Mouse (Mus musculus) limb, embryonic 12.5 days (tissue): ENCODE measurements around the gene Nudcd2. TPM values are rescaled to one million over a fixed set of nuclear protein-coding genes. Genes with fewer than 3 reads are reported as not detected.

Source experiments
- ATAC-seq: fragments of 200-750 bp; cut with Nextera tagmentation; 2 replicates; pipeline ENCODE4 v1.8.0; 2017; ENCODE audit warnings: low read depth, moderate TSS enrichment; ENCODE audit not compliant: insufficient number of reproducible peaks, insufficient read depth, low FRiP score, low TSS enrichment
- H3K27ac ChIP-seq: fragments of 300-500 bp; sonication (generic); 2 replicates; pipeline ENCODE4 v1.5.1; 2016; ENCODE audit warnings: mild to moderate bottlenecking, moderate library complexity
- H3K27me3 ChIP-seq: fragments of 300-500 bp; sonication (generic); 2 replicates; pipeline ENCODE4 v1.6.1; 2016; ENCODE audit warnings: mild to moderate bottlenecking, moderate library complexity
- H3K36me3 ChIP-seq: fragments of 300-500 bp; sonication (generic); 2 replicates; pipeline ENCODE4 v1.6.1; 2016; ENCODE audit warnings: mild to moderate bottlenecking, moderate library complexity
- H3K4me1 ChIP-seq: fragments of 300-500 bp; sonication (generic); replicated peaks from 2 replicates; pipeline ENCODE4 v1.6.1; 2016
- H3K4me2 ChIP-seq: fragments of 300-500 bp; sonication (generic); 2 replicates; pipeline ENCODE4 v1.6.1; 2016; ENCODE audit warnings: mild to moderate bottlenecking, moderate library complexity
- H3K4me3 ChIP-seq: fragments of 300-500 bp; sonication (generic); replicated peaks from 2 replicates; pipeline ENCODE4 v1.5.1; 2016; ENCODE audit warnings: mild to moderate bottlenecking
- H3K9ac ChIP-seq: fragments of 300-500 bp; sonication (generic); replicated peaks from 2 replicates; pipeline ENCODE4 v1.6.1; 2016; ENCODE audit warnings: mild to moderate bottlenecking, moderate library complexity
- H3K9me3 ChIP-seq: fragments of 300-500 bp; sonication (generic); 2 replicates; pipeline ENCODE4 v1.6.1; 2016; ENCODE audit warnings: mild to moderate bottlenecking, moderate library complexity
- WGBS: fragments of 180-500 bp; shearing (Covaris S2); methylation state at CpG from one replicate; pipeline ENCODE4 v1.1.7; 2016; 5-methylcytosine and 5-hydroxymethylcytosine counted together
- polyA plus RNA-seq: library from polyadenylated mRNA; unstranded; fragments of >200 nt; fragmentation: Nextera tagmentation; extraction: Ambion mirVana; gene quantifications from 2 replicates; pipeline ENCODE4 v1.2.1, GENCODE M21; 2016

Gene Nudcd2
- polyA plus RNA-seq, 1 experiment from 2014 or later: 205 TPM

GRCm38 (mm10) chr11:40755109-40755627 lies 21.7 kb downstream of the Nudcd2 start, which contains the start of gene Ccng1:
TSS of gene Ccng1 (minus strand) at chr11:40755311.
- H3K27ac ChIP-seq: no peak within 1 kb of the TSS; the same call in 1 of the 2 replicates

GRCm38 (mm10) chr11:40755968-40756367 lies 22.5 kb downstream of the Nudcd2 start:
- Histone ChIP-seq H3K36me3 (0 out of 2 replicates have a peak, but pooled peaks cover 3% of the 10 kb centered on the region), H3K4me3 (peak overlapping the region; percentile 70; the same call in 1 of the 2 replicates), H3K4me1 (peaks cover 9% of the 10 kb centered on the region), H3K4me2 (no peak overlapping the region), H3K9ac (no peak overlapping the region), H3K9me3 (no peaks in the 10 kb centered on the region), H3K27ac (no peak overlapping the region), H3K27me3 (no peaks in the 10 kb centered on the region)
- WGBS: 85% methylated on average over 8 of the region's 8 CpGs
- no peak for ATAC-seq

More at GRCm38 (mm10) chr11:40755109-40755627, 21.7 kb downstream of the Nudcd2 start, which contains the start of gene Ccng1:
- peak; percentile 99 for ATAC-seq
- H3K36me3 ChIP-seq: 0 out of 2 replicates have a peak, but pooled peaks cover 7% of the 10 kb centered on the region
- H3K4me3 ChIP-seq: peak within 1 kb of the TSS; percentile 70
- no peaks in the 10 kb centered on the region for H3K27me3 ChIP-seq
- under 1% methylated on average over 25 of the region's 25 CpGs for WGBS
- H3K9ac ChIP-seq: peak within 1 kb of the TSS; percentile 75
- H3K4me2 ChIP-seq: peak within 1 kb of the TSS; percentile 76
- H3K9me3 ChIP-seq: no peaks in the 10 kb centered on the region
- H3K4me1 ChIP-seq: peaks cover 9% of the 10 kb centered on the region

DNA sequence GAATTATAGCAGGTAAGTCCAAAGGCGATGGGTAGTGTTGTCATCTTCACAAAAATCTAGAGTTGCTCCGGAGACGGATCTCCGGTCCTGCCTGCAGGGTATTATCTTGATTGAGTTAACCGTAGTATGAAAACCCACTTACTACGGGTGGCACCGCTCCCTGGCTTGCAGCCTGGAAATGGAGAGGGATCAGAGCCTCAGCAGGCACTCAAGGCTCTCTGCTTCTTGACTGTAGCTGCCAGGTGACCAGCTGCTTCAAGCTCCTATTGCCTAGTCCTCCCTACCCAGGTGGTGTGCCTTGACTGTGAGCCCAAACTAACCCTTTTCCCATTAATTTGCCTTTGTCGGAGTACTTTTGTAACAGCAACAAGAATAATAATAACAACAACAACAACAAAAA lies 26.4 kb downstream of the Nudcd2 start:
- H3K4me2 ChIP-seq: no peak overlapping the region
- WGBS: 87% methylated on average over 8 of the region's 8 CpGs
- no peaks in the 10 kb centered on the region for H3K9me3 ChIP-seq
- no peak overlapping the region for H3K27ac ChIP-seq
- no peaks in the 10 kb centered on the region for H3K27me3 ChIP-seq
- no peak for ATAC-seq
- no peaks in the 10 kb centered on the region for H3K36me3 ChIP-seq
- no peak overlapping the region for H3K9ac ChIP-seq
- H3K4me1 ChIP-seq: no peaks in the 10 kb centered on the region
- no peak overlapping the region for H3K4me3 ChIP-seq

DNA sequence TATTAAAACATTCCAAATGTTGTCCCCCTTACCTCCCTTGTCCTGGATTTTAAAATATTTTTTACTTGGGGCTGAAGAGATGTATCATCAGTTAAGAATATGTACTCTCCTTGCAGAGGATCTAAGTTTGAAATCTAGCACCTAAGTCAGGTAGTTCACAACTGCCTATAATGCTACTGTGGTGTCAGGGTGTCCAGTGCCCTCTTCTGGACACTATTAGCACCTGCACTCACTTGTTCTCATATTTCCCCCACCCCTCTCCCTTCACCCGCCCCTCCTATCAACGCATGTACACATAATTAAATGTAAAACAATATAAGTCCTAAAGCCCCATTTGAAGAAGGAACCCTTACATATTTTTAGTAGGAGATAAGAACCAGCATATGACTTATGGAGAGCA lies 29.9 kb downstream of the Nudcd2 start:
- no peak for ATAC-seq
- WGBS: 24% methylated on average over 2 of the region's 2 CpGs
- H3K9ac ChIP-seq: no peak overlapping the region

GRCm38 (mm10) chr11:40764690-40765089 lies 31.2 kb downstream of the Nudcd2 start:
- WGBS: 83% methylated on average over 4 of the region's 4 CpGs
- no peak for ATAC-seq
- H3K27me3 ChIP-seq: no peaks in the 10 kb centered on the region
- no peaks in the 10 kb centered on the region for H3K36me3 ChIP-seq
- no peak overlapping the region for H3K9ac ChIP-seq
- no peaks in the 10 kb centered on the region for H3K4me1 ChIP-seq
- no peak overlapping the region for H3K4me3 ChIP-seq
- no peak overlapping the region for H3K27ac ChIP-seq
- no peak overlapping the region for H3K4me2 ChIP-seq
- no peaks in the 10 kb centered on the region for H3K9me3 ChIP-seq

More for the DNA sequence above, 29.9 kb downstream of the Nudcd2 start:
- no peaks in the 10 kb centered on the region for H3K36me3 ChIP-seq
- no peaks in the 10 kb centered on the region for H3K27me3 ChIP-seq
- no peaks in the 10 kb centered on the region for H3K4me1 ChIP-seq
- no peak overlapping the region for H3K4me2 ChIP-seq
- H3K9me3 ChIP-seq: no peaks in the 10 kb centered on the region
- no peak overlapping the region for H3K4me3 ChIP-seq
- H3K27ac ChIP-seq: no peak overlapping the region

DNA sequence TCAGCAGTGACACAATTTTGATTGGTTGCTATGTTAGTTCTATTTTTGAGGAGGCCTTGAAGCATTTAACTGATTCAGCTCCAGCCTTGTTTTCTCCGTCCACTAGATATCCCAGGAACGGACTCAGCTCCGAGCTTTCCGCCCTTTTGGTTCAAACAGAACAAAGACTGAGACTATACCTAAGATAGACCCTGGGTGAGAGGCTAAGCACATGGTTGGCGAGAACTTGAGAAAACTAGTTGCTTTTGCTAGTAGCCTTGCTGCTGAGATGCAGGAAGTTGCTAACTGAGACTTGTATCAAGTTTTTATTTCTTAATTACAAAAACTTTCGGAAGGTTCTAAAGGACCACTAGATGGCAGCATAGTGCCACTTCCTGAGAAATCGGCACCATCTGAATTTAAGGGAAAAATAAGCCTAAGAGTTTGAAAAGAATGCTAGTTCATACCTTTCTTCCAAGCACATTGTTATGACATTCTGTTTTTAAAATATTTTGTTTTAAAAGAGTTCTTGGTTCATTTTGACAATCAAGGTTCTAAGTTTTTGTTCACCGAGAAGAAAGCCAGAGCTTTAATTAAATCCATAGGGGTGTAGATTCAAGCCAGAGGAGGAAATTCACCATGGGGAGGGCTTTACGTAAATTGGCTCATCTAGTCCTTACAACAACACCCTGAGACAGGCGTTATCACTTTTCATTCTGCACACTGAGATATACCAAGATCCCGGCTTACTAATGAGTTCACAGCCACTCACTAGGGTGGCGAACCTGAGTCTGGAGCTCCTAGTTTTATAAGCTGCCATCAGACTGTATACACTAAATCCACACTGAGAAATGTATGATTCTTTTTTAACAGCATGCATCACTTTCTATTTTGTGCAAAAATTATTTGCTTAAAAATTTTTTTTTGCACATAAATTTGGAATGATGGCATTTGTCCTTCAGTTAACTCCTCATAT lies 42.1 kb downstream of the Nudcd2 start:
- 42% methylated on average over 12 of the region's 12 CpGs for WGBS
- H3K4me3 ChIP-seq: no peak overlapping the region

DNA sequence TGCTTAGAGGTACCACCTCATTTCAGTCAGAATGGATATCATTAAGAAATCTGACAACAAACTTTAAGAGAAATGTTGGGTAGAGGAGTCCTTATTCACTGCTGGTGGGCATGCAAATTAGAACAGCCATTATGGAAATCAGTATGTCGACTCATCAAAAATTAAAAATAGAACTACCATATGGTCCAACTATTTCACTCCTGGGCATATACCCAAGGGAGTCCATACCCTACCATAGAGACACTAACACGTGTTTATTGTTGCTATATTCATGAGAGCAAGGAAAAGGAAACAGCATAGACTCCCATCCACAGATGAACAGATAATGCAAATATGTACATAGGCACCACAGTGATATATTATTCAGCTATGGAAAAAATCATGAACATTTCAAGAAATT lies 48.4 kb downstream of the Nudcd2 start:
- Histone ChIP-seq H3K27ac (no peak overlapping the region), H3K9me3 (no peaks in the 10 kb centered on the region), H3K36me3 (no peaks in the 10 kb centered on the region), H3K4me3 (no peak overlapping the region), H3K9ac (no peak overlapping the region), H3K4me1 (no peaks in the 10 kb centered on the region), H3K4me2 (no peak overlapping the region), H3K27me3 (no peaks in the 10 kb centered on the region)
- no peak for ATAC-seq
- 78% methylated on average over 2 of the region's 2 CpGs for WGBS

More for the DNA sequence above, 42.1 kb downstream of the Nudcd2 start:
- no peak for ATAC-seq
- Histone ChIP-seq H3K9me3 (no peaks in the 10 kb centered on the region), H3K4me2 (peak overlapping the region; percentile 34), H3K27ac (no peak overlapping the region), H3K4me1 (no peaks in the 10 kb centered on the region), H3K27me3 (no peaks in the 10 kb centered on the region), H3K9ac (no peak overlapping the region), H3K36me3 (no peaks in the 10 kb centered on the region)

DNA sequence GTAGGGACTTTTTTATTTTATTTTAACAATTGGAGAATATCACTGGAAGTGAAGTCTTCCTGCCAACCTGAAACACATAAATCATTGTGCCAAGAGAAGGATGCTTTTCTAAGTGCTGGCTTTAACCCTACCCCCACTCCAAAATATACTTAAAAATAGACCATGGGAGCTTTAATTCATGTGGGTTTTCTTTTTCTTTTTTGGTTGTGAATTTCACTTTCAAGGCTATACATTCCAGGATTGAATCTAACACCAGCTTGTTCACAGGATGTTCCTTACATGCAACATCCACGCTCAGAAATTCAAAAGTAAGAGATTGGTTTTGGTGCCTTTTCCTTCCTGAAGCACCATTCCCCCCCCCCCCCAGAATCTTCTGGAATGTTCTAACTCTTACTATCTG lies 49.9 kb downstream of the Nudcd2 start:
- Histone ChIP-seq H3K4me1 (no peaks in the 10 kb centered on the region), H3K9ac (no peak overlapping the region), H3K4me2 (no peak overlapping the region), H3K9me3 (no peaks in the 10 kb centered on the region), H3K36me3 (no peaks in the 10 kb centered on the region), H3K4me3 (no peak overlapping the region), H3K27ac (no peak overlapping the region), H3K27me3 (no peaks in the 10 kb centered on the region)
- no peak for ATAC-seq
- 90% methylated on average over 1 of the region's 1 CpGs for WGBS

GRCm38 (mm10) chr11:40784326-40784725 lies 50.9 kb downstream of the Nudcd2 start:
- H3K9ac ChIP-seq: no peak overlapping the region
- H3K4me1 ChIP-seq: no peaks in the 10 kb centered on the region
- H3K9me3 ChIP-seq: no peaks in the 10 kb centered on the region
- WGBS: 85% methylated on average over 8 of the region's 8 CpGs
- no peak overlapping the region for H3K4me2 ChIP-seq
- no peak overlapping the region for H3K27ac ChIP-seq
- no peaks in the 10 kb centered on the region for H3K27me3 ChIP-seq
- ATAC-seq: no peak
- H3K36me3 ChIP-seq: no peaks in the 10 kb centered on the region
- no peak overlapping the region for H3K4me3 ChIP-seq

- Histone ChIP-seq H3K36me3 (no peaks in the 10 kb centered on the region), H3K27ac (no peak overlapping the region), H3K9me3 (no peaks in the 10 kb centered on the region), H3K27me3 (no peaks in the 10 kb centered on the region), H3K9ac (no peak overlapping the region), H3K4me3 (no peak overlapping the region), H3K4me1 (no peaks in the 10 kb centered on the region), H3K4me2 (no peak overlapping the region)
- ATAC-seq: no peak
- WGBS: 78% methylated on average over 2 of the region's 2 CpGs
These were observed 53.4 kb downstream of the Nudcd2 start for GRCm38 (mm10) chr11:40786900-40787299.
